Mouse (Mus musculus) CH12.LX (cell line): Measurements from ENCODE around the gene Col18a1. TPM values are rescaled to one million over a fixed set of nuclear protein-coding genes. Genes with fewer than 3 reads are reported as not detected.

ENCODE experiments used
- DNase-seq: peaks from one replicate; pipeline ENCODE4 v3.0.0-alpha.2; 2013; ENCODE audit errors: extremely low read depth
- H3K27ac ChIP-seq: 2 replicates; pipeline ENCODE4 v1.5.1; 2012; ENCODE audit warnings: low read depth, mild to moderate bottlenecking, control low read depth, moderate library complexity; ENCODE audit not compliant: insufficient read depth
- H3K27me3 ChIP-seq: replicated peaks from 2 replicates; pipeline ENCODE3; 2012; ENCODE audit warnings: inconsistent platforms
- H3K36me3 ChIP-seq, 2 experiments: replicated peaks in 1 of 2; 2 replicates each; pipeline versions ENCODE3 to v1.6.1; 2012; ENCODE audit warnings: inconsistent platforms in 1 of 2, low read length in 1 of 2, mild to moderate bottlenecking in 1 of 2, mixed read lengths in 1 of 2, moderate library complexity in 1 of 2; ENCODE audit not compliant: control insufficient read depth in 1 of 2, insufficient read depth in 1 of 2
- H3K4me1 ChIP-seq, 2 experiments: 2 replicates each; pipeline ENCODE4 v1.6.1; 2012; ENCODE audit warnings: inconsistent platforms in 1 of 2, moderate library complexity in 1 of 2; ENCODE audit not compliant: insufficient read depth in 2 of 2, control insufficient read depth in 1 of 2
- H3K4me2 ChIP-seq: 2 replicates; pipeline ENCODE4 v1.6.1; 2012; ENCODE audit warnings: low read depth, mild to moderate bottlenecking, control low read depth; ENCODE audit not compliant: poor library complexity, insufficient read depth, severe bottlenecking
- H3K4me3 ChIP-seq, 3 experiments: fragments of 150-350 bp in 1 of 3; sonication (generic) in 1 of 3; replicated peaks in 1 of 3; 2 replicates each; pipeline versions ENCODE3 to v1.5.1; 2011 to 2012; ENCODE audit warnings: low read depth in 2 of 3, low read length in 2 of 3, mild to moderate bottlenecking in 2 of 3, moderate library complexity in 2 of 3, control low read depth in 1 of 3, improper control_type of control experiment in 1 of 3, inconsistent platforms in 1 of 3, mixed read lengths in 1 of 3; ENCODE audit not compliant: poor library complexity in 1 of 3
- H3K79me2 ChIP-seq: replicated peaks from 2 replicates; pipeline ENCODE4 v1.6.1; 2012; ENCODE audit warnings: mild to moderate bottlenecking, moderate library complexity; ENCODE audit not compliant: control insufficient read depth, poor library complexity, insufficient read depth, severe bottlenecking; ENCODE audit errors: extremely low read depth
- H3K9ac ChIP-seq: 2 replicates; pipeline ENCODE4 v1.6.1; 2012; ENCODE audit warnings: low read depth, mild to moderate bottlenecking, control low read depth, moderate library complexity; ENCODE audit not compliant: insufficient read depth
- H3K9me3 ChIP-seq: replicated peaks from 2 replicates; pipeline ENCODE3; 2012; ENCODE audit warnings: low read length, inconsistent platforms, mixed read lengths
- CHD1 ChIP-seq: IDR thresholded peaks from 2 replicates; pipeline ENCODE4 v1.6.1; 2012; ENCODE audit warnings: low read depth, low read length, improper control_type of control experiment, inconsistent platforms
- CHD2 ChIP-seq: IDR thresholded peaks from 2 replicates; pipeline ENCODE4 v1.6.1; 2011; ENCODE audit warnings: low read length, improper control_type of control experiment
- E2F4 ChIP-seq: IDR thresholded peaks from 2 replicates; pipeline ENCODE4 v1.6.1; 2011; ENCODE audit warnings: low read depth, low read length, improper control_type of control experiment; ENCODE audit not compliant: insufficient replicate concordance
- EP300 ChIP-seq: IDR thresholded peaks from 2 replicates; pipeline ENCODE4 v1.6.1; 2011; ENCODE audit warnings: low read length, improper control_type of control experiment
- MAFK ChIP-seq: IDR thresholded peaks from 2 replicates; pipeline ENCODE4 v1.6.1; 2011; ENCODE audit warnings: low read length, improper control_type of control experiment; ENCODE audit not compliant: insufficient replicate concordance
- MAX ChIP-seq: IDR thresholded peaks from 2 replicates; pipeline ENCODE4 v1.6.1; 2011; ENCODE audit warnings: low read length, improper control_type of control experiment
- MAZ ChIP-seq: IDR thresholded peaks from 2 replicates; pipeline ENCODE4 v1.6.1; 2012; ENCODE audit warnings: low read depth, mild to moderate bottlenecking, inconsistent platforms, low read length, improper control_type of control experiment, moderate library complexity
- MXI1 ChIP-seq: IDR thresholded peaks from 2 replicates; pipeline ENCODE4 v1.6.1; 2011; ENCODE audit warnings: mild to moderate bottlenecking, low read depth, low read length, improper control_type of control experiment
- NRF1 ChIP-seq: IDR thresholded peaks from 2 replicates; pipeline ENCODE4 v1.6.1; 2014; ENCODE audit warnings: low read depth, mild to moderate bottlenecking, inconsistent platforms, low read length, improper control_type of control experiment, moderate library complexity
- RAD21 ChIP-seq: IDR thresholded peaks from 2 replicates; pipeline ENCODE4 v1.6.1; 2011; ENCODE audit warnings: low read depth, mild to moderate bottlenecking, low read length, improper control_type of control experiment, moderate library complexity
- SIN3A ChIP-seq: IDR thresholded peaks from 2 replicates; pipeline ENCODE4 v1.6.1; 2012; ENCODE audit warnings: low read length, improper control_type of control experiment, inconsistent platforms
- ZC3H11A ChIP-seq: IDR thresholded peaks from 2 replicates; pipeline ENCODE4 v1.6.1; 2012; ENCODE audit warnings: low read depth, mild to moderate bottlenecking, inconsistent platforms, low read length, improper control_type of control experiment
- dilution Hi-C: fragments of 300-500 bp; cut with MboI; formaldehyde crosslinking; loops from 2 replicates; pipeline ENCODE4 v1.14.3; 2020; ENCODE audit warnings: low sequenced_read_pairs; ENCODE audit not compliant: extremely low pct_unique_long_range_greater_than_20kb, extremely low pct_ligation_motif_present
- in situ Hi-C: fragments of 300-500 bp; cut with MboI; formaldehyde crosslinking; loops from 3 replicates; pipeline ENCODE4 v1.14.3; 2019; ENCODE audit warnings: low sequenced_read_pairs, low pct_ligation_motif_present, low pct_unique_long_range_greater_than_20kb, mixed read lengths
- polyA plus RNA-seq: library from polyadenylated mRNA; unstranded; fragments of >175 nt; gene quantifications from 2 replicates; pipeline ENCODE4 v1.2.1, GENCODE M21; 2012; ENCODE audit warnings: low read depth; ENCODE audit not compliant: insufficient read length
- total RNA-seq, 2 experiments: library from RNA; depleted of rRNA; stranded (reverse); fragments of 300-350 nt in 1 of 2; fragments of >200 nt in 1 of 2; gene quantifications; 2 replicates each; pipeline ENCODE4 v1.2.3; 2012 to 2014

Col18a1 gene
- total and polyA plus RNA-seq, 3 experiments: 0.17 to 14.5 (median 1.7) TPM

DNA sequence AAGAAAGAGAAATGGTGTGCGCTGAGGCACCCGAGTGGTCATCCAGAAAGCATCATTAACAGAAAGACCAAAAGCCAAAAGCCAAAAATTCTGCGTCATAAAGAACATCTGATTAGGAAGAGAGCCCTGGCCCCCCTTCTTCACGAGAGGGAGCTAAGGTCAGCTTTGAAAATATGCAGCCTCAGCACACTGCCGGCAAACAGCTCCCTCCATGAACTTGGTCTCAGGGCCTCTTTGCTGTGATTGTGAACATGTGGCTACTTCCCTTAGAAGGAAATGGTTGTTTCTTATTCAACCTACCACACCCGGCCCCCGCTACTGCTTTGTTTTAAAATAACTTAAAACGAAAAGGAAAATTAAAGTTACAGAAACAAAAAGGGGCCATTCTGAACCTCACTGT is 48.2 kb upstream of the Col18a1 start:
- peaks cover 61% of the 10 kb centered on the region for H3K27me3 ChIP-seq
- no peaks in the 10 kb centered on the region for H3K36me3 ChIP-seq
- no peaks in the 10 kb centered on the region for H3K79me2 ChIP-seq
- H3K4me3 ChIP-seq: no peak overlapping the region
- H3K27ac ChIP-seq: no peak overlapping the region
- in situ Hi-C loops: no loop called here
- H3K9me3 ChIP-seq: peaks cover 6% of the 10 kb centered on the region
- TF ChIP-seq MXI1 (no peak), ZC3H11A (no peak)
- DNase-seq: no peak
- H3K9ac ChIP-seq: no peak overlapping the region
- no peak overlapping the region for H3K4me2 ChIP-seq
- no peaks in the 10 kb centered on the region for H3K4me1 ChIP-seq
- dilution Hi-C loops: no loop called here

DNA sequence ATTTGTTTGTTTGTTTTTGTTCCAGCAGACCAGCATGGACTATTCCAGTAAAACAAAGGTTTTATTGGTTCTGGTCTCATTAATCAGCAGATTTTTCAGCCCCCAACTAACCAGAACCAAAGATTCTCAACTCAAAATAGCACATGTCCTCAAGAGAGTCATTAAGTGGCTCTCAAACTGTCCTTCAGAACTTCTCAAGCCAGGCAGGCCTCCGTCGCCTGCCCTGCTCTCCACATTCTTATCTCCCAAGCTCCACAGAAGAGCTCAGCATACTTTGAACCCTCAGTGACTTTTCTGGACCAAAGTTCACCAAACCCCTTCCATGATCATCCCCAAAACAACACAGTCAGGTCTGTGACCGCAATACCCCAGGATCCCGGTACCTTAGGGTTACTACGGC is 47.1 kb upstream of the Col18a1 start:
- no peak overlapping the region for H3K4me3 ChIP-seq
- H3K9ac ChIP-seq: no peak overlapping the region
- dilution Hi-C loops: no loop called here
- H3K9me3 ChIP-seq: peaks cover 6% of the 10 kb centered on the region
- no peaks in the 10 kb centered on the region for H3K79me2 ChIP-seq
- no peak for TF ChIP-seq EP300
- no peak for TF ChIP-seq E2F4
- TF ChIP-seq SIN3A: no peak
- TF ChIP-seq CHD1: no peak
- no peak for TF ChIP-seq RAD21
- no peak for TF ChIP-seq MAFK
- TF ChIP-seq, all 38 proteins: peak for 0
- in situ Hi-C loops: no loop called here
- Histone ChIP-seq H3K27me3 (peaks cover 67% of the 10 kb centered on the region), H3K4me1 (no peaks in the 10 kb centered on the region), H3K36me3 (no peaks in the 10 kb centered on the region), H3K27ac (no peak overlapping the region), H3K4me2 (no peak overlapping the region)
- no peak for DNase-seq

DNA sequence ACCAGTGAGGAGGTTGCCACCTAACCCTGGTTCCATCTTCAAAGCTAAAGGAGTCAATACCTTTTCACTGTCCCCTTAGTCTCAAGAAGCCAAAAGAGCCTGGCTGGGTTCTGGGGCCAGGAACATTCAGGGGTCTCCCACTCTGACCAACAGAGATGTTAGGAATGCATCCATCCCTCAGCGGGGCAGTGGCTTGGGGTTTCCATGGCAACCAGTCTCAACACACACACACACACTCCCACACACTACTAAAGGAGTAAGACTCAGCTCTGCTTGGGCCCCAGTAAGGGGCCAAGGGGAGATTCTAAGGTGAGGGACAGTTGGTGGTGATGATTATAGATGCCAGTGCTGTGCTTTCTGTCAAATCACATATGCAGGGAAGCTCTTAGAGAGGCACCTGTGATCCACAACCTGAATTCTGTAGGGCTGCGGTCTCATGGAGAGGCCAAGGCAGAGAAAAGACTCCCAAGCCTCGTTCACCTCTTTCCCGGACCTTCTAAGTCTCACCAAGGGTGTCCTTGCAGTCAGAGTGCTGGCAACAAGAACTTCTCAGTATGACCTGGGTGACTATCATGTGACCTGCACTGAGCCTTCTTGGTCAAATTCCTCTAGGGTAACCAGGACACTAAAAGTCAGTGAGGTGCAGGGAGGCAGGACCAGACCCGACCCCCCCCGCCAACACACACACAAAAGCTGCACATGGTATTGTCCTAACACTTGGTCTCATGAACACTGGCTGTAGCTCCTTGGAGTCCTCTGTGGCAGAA is 46.2 kb upstream of the Col18a1 start:
- Histone ChIP-seq H3K27me3 (peaks cover 66% of the 10 kb centered on the region), H3K9me3 (peaks cover 6% of the 10 kb centered on the region), H3K4me3 (no peak overlapping the region), H3K36me3 (no peaks in the 10 kb centered on the region), H3K9ac (no peak overlapping the region), H3K4me2 (no peak overlapping the region), H3K27ac (no peak overlapping the region), H3K4me1 (no peaks in the 10 kb centered on the region), H3K79me2 (no peaks in the 10 kb centered on the region)
- dilution Hi-C loops: no loop called here
- no peak for DNase-seq
- in situ Hi-C loops: no loop called here
- TF ChIP-seq MAX (no peak), MAZ (no peak), NRF1 (no peak), CHD2 (no peak)
